Mouse (Mus musculus) naive thymus-derived CD4-positive, alpha-beta T cell, adult 2 months (primary cell): ENCODE measurements around the gene Vwa7.

ENCODE experiments used
- DNase-seq: peaks from one replicate; pipeline ENCODE4 v3.0.0-alpha.2; 2011; ENCODE audit warnings: low read depth

Gene Vwa7

DNA sequence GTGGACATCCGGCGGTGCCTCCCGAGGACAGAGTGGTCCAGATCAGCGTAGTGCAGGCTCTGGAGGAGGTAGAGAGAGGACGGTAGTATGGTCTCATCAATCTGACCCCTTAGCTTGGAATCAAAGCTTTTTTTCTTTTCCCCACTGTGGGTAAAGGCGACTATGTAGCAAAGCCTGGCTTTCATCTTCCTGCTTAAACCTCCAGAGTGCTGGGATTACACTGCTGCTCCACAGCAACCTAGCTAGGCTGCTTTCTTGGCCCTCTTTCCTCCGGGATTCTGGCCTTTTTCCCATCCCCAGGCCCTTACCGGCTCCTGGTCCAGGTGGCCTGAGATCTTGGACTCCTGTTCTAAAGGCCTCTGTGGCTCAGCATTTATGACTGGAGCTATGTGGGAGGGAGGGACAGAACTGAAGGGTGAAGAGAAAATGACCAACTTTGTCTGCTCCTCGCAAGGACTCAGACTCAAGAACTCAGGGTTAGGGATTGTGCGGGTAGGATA, 48.0 kb downstream of the Vwa7 start:
- DNase-seq: no peak

DNA sequence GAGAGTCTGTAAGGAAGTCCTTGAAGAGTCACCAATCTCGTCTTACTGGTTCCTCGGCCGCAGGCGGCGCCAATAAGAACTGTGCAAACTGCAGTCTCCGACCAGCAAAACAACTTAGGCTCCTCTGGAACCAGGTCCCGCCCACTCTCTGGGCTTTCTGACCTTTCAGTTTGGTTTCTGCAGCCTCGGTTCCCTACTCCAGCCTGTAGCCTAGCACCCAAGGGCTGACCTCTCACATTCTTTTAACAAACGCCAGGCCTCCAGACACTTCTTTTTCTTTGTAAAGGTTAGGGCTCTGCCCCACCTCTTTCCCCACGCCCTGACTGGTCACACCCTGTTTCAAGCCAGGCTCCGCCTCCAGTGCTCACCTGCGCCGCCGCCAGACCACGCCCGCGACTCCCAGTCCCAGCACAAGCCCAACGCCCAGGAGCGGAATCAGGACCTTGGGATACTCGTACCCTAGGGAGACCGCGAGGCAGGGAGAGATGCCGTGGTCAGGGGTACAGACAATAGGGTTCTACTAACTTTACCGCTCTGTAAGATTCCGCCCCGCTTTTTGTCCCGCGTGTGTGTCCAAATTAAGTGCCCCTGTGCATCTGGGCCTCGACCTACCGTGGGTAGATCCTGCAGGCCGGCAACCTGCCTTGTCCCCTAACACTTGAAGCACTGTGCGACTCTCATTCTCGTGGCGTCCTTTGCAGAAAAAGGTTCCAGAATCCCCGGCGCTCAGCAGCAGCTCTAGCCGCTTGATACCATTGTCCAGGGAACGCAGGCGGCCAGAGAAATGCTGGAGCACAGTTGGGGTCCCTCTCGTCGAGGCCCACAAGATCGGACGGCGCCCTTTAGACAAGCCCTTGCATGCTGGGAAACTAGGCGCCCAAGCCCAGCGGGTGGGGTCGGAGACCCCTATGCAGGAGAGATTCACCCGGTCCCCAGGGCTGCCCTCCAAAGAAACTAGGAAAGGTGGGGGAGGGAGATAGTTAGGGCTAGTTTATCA, 48.9 kb downstream of the Vwa7 start, which contains the start of gene Ly6g6c:
Ly6g6c (plus strand) TSS at position 438 of the 997 bp plus-strand sequence.
- DNase-seq: peak; percentile 54

DNA sequence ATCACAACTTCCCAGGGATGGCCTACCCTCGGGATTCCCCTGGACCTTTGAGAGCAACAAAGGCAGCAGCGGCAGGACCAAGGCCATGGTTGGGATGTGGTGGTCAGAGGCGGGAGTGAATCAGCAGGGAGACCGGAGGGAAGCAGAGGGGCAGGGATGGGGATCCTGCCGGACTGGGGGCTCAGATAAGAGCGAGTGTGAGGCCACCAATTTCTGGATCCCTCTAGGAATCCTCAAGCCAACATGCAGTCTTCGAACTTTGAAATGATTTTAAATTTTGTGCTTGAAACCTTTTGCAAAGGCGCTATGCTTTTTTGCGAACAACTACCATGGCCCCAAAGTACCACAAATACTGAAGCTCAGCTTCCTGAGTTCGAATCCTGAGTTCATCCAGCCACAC, 49.7 kb downstream of the Vwa7 start, which contains the start of gene Mpig6b:
Mpig6b (minus strand) TSS at position 101 of the 400 bp plus-strand sequence.
- DNase-seq: no peak

DNA sequence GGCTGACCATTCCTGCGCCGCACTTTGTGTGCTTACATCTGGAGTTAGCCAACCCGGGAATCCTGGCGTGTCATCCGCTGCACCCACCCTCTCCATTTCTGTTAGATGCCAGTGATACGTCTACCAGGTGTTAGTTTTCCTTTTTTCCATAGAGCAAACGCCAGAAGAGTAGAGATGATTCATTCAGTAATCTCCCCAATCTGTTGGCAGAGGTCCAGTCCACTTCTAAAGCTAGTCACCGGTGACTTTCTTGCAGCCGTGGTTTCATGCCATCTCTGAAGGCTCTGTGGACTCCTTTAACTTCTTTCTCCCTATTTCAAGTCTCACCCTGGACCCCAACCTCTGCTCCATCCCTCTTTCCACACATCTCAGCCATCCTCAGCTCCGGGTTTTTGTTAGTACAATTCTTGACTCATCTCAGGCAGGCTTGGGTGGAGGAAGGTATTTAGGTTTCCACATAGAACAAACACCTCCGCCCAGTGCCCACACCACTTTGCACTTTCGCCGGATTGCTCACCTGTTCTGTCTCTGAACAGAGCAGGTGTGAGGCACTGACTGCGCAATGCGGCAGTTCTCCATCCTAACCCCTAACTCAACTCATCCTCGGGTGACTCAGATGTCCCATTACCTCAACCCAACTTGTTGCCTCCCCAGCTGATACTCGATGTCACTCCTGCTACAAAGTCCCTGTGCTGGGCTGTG, 52.0 kb downstream of the Vwa7 start:
- DNase-seq: no peak

DNA sequence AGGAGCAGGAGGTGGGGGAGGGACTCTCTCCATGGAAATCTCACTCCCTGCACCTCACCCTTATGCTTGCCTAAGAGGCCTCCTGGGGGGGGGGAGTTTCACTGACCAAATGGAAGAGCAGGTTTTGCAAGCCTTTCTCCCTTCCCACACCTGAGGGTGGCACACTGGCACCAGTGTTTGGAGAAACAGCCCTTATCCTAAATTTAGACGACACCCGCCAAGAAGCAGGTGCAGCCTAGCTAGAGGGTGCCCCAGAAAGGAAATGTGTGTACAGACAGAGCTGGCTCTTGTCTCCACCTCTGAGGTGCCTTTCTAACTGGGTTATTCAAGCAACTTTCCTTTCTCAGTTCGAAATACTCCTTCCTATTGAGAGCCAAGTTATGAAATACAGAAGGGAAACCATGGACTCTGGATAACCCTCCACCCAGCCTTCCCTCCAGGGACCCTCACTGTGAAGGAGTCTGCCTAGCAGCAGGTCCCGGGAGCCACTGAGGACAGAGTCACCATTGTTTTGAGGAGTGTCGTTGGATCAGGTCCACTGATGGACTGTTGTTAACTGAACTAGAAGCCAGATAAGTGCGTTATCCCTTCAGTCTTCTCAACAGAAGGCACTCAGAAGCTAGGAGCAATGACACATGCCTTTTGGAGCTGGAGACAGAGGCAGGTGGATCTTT, 54.3 kb downstream of the Vwa7 start:
- DNase-seq: no peak

DNA sequence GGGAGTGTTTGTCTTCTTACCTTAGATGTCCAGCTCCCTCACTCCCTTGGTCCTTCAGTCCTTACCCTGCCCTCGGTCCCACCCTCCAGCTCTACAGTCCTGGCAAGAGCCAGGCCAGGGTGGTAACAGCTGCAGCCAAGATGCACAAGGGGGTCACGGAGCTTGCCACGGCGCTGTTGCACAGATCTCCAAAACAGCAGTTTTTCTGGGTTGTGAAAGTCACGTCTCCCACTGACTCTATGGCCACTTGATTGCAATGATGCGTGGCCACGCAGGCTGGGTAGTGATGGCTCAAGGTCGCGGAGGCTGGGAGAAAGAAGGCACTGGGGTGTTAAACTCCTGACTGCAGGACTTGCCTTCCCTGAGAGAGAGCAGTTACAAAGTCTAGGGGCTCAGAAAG, 55.1 kb downstream of the Vwa7 start:
- no peak for DNase-seq

DNA sequence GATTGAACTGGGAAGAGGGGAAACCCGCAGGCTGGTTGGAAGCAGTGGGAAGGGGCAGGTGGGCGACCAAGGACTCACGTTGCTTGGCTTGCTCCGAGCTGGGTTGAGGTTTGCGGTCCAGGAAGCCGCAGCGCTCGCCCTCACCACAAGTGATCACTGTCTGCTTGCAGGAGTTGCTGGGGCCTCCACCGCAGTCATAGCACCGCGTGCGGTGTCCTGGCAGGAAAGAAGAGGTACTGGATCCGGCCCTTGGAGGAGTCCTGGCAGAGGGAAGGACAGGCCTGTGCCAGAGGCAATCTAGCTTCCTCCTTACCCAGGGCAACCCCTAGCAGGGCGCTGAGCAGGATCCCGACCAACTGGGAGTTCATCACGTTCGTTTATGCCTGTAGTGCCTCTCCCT, 57.7 kb downstream of the Vwa7 start:
- no peak for DNase-seq
